Mouse (Mus musculus) spleen, adult 2 months (tissue): ENCODE data around the gene Ecm2.

Experiments
- CTCF ChIP-seq: fragments of 200-500 bp; IDR thresholded peaks from 2 replicates; pipeline ENCODE4 v1.5.1; 2011; ENCODE audit warnings: mild to moderate bottlenecking, inconsistent platforms; ENCODE audit not compliant: insufficient read depth, insufficient read length, insufficient replicate concordance; ENCODE audit errors: extremely low read depth
- POLR2A ChIP-seq: fragments of 200-500 bp; IDR thresholded peaks from 2 replicates; pipeline ENCODE4 v1.6.1; 2011; ENCODE audit warnings: low read depth, low read length, inconsistent platforms

DNA sequence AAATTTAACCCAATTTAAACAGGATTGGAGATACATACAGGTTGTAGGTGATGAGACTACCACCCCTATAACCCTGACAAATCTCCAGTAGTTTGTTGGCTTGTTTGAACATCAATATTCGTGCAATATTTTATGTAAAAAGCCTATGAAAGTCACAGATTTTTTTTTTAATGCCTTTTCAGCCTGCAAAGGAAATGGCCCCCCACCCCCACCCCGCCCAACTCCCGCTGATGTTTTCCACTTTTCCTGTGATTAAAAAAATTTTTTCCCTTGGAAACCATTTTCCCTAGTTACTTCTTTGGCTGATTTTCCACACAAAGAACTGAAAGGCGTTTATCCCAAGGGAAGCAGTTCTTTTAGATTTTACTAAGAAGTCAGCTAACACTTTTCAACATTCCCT is at the start of gene Ecm2:
- TF ChIP-seq CTCF (no peak), POLR2A (no peak)
